Mouse (Mus musculus) liver, embryonic 16.5 days (tissue): ENCODE results near the gene Ubr1. TPM values are rescaled to one million over a fixed set of nuclear protein-coding genes. Genes with fewer than 3 reads are reported as not detected.

Experiments
- ATAC-seq: fragments of 200-750 bp; cut with Nextera tagmentation; 2 replicates; pipeline ENCODE4 v1.8.0; 2017; ENCODE audit warnings: low read depth, mild to moderate bottlenecking, moderate number of reproducible peaks, moderate library complexity
- H3K27ac ChIP-seq: fragments of 300-500 bp; sonication (generic); 2 replicates; pipeline ENCODE4 v1.5.1; 2014; ENCODE audit warnings: mild to moderate bottlenecking, low read length
- H3K27me3 ChIP-seq: fragments of 300-500 bp; sonication (generic); 2 replicates; pipeline ENCODE4 v1.6.1; 2014; ENCODE audit warnings: low read depth, low read length, mixed read lengths; ENCODE audit not compliant: control insufficient read depth, insufficient read depth
- H3K36me3 ChIP-seq: fragments of 300-500 bp; sonication (generic); 2 replicates; pipeline ENCODE4 v1.6.1; 2014; ENCODE audit warnings: mild to moderate bottlenecking; ENCODE audit not compliant: control insufficient read depth, insufficient read depth
- H3K4me1 ChIP-seq: fragments of 300-500 bp; sonication (generic); 2 replicates; pipeline ENCODE4 v1.6.1; 2014; ENCODE audit warnings: low read depth, low read length, mixed read lengths; ENCODE audit not compliant: control insufficient read depth
- H3K4me2 ChIP-seq: fragments of 300-500 bp; sonication (generic); 2 replicates; pipeline ENCODE4 v1.6.1; 2014; ENCODE audit warnings: low read depth, low read length, mixed read lengths
- H3K4me3 ChIP-seq: fragments of 300-500 bp; sonication (generic); 2 replicates; pipeline ENCODE4 v1.5.1; 2014; ENCODE audit warnings: low read depth, mild to moderate bottlenecking, low read length
- H3K9ac ChIP-seq: fragments of 300-500 bp; sonication (generic); 2 replicates; pipeline ENCODE4 v1.6.1; 2014; ENCODE audit warnings: low read depth, low read length
- H3K9me3 ChIP-seq: fragments of 300-500 bp; sonication (generic); replicated peaks from 2 replicates; pipeline ENCODE4 v1.6.1; 2016; ENCODE audit warnings: low read length; ENCODE audit not compliant: control insufficient read depth
- WGBS: fragments of 180-500 bp; shearing (Covaris S2); extraction: QIAGEN DNeasy Blood & Tissue Kit; methylation state at CpG from one replicate; pipeline ENCODE4 v1.1.7; 2014; ENCODE audit not compliant: insufficient replicate concordance; 5-methylcytosine and 5-hydroxymethylcytosine counted together
- microRNA-seq: library from miRNA; unstranded; fragments of <30 nt; microRNA quantifications from one replicate; pipeline ENCODE4, GENCODE M21; 2016
- polyA plus RNA-seq: library from polyadenylated mRNA; unstranded; fragments of >200 nt; fragmentation: Nextera tagmentation; extraction: Ambion mirVana; gene quantifications from 2 replicates; pipeline ENCODE4 v1.2.1, GENCODE M21; 2015

Ubr1 gene
- polyA plus RNA-seq, 1 experiment from 2014 or later, result 11.1 TPM

- no peaks in the 10 kb centered on the region for H3K9me3 ChIP-seq
- WGBS, result 26% methylated on average over 1 of the region's 1 CpGs
- no peak overlapping the region for H3K27ac ChIP-seq
- H3K4me1 ChIP-seq, result no peaks in the 10 kb centered on the region
- H3K4me3 ChIP-seq, result no peak overlapping the region
- no peak overlapping the region for H3K9ac ChIP-seq
- H3K4me2 ChIP-seq, result no peak overlapping the region
- no peaks in the 10 kb centered on the region for H3K27me3 ChIP-seq
- no peaks in the 10 kb centered on the region for H3K36me3 ChIP-seq
- no peak for ATAC-seq
Observed at GRCm38 (mm10) chr2:120826936-120827638, 143.4 kb downstream of the Ubr1 start.

Small RNA genes within 50 kb of the gene (microRNA-seq; reads per million reads assigned to microRNA genes)
- not detected for gene Gm44325

Other genes with a start within 250 kb of the Ubr1 start
- 2.5 and 3.4 TPM in 2 replicates for gene Cdan1, start 120.6 kb downstream of the Ubr1 start, polyA plus RNA-seq
- gene Ttbk2, start 120.1 kb downstream of the Ubr1 start, polyA plus RNA-seq, result 0.40 and 0.41 TPM in 2 replicates
- gene Tmem62, start 6.3 kb upstream of the Ubr1 start, polyA plus RNA-seq, result 2.2 and 2.4 TPM in 2 replicates
- 54.4 and 55.3 TPM in 2 replicates for gene Ccndbp1, start 37.7 kb upstream of the Ubr1 start, polyA plus RNA-seq
- 149 and 173 TPM in 2 replicates for gene Epb42, start 66.4 kb upstream of the Ubr1 start, polyA plus RNA-seq
- not detected in 2 replicates for gene Tgm5, start 115.1 kb upstream of the Ubr1 start, polyA plus RNA-seq
- gene Tgm7, start 139.1 kb upstream of the Ubr1 start, polyA plus RNA-seq, result not detected in 2 replicates
- 9.5 and 10.2 TPM in 2 replicates for gene Adal, start 169.7 kb upstream of the Ubr1 start, polyA plus RNA-seq
- gene Lcmt2, start 169.9 kb upstream of the Ubr1 start, polyA plus RNA-seq, result 9.4 and 10.5 TPM in 2 replicates
- 19.0 and 20.5 TPM in 2 replicates for gene Tubgcp4, start 199.9 kb upstream of the Ubr1 start, polyA plus RNA-seq
- 3.9 and 4.4 TPM in 2 replicates for gene Zscan29, start 200.4 kb upstream of the Ubr1 start, polyA plus RNA-seq